In the genomic region with DNA sequence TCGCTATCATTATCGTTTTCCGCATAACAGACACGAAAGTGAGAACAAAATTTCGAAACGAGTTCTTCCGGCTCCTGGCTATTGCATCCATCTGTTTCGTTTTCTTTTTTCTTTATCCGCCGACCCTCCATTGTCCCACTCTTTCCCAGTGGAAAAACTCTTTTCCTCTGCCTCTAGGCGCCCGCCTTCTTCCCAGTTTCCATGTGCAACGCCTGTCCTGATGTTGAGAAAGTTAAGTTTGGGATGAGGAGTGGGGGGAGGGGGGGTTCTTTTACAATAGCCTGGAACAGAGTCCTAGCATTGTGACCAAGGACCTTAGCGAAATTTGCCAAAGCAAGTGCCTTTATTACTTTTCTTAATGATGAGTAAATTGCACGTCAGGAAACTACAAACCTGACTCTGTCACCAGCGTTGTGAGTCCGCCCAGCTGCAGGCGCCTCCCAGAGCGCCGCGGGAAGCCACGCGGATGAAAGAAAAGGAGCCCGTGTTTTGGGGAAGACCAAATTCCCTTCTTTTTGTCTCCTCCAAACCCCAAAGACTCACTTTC, we compare ENCODE assay signal across 8 mouse cellular contexts. TPM values are rescaled to one million over a fixed set of nuclear protein-coding genes. Genes with fewer than 3 reads are reported as not detected.
DNase-seq lines count a peak whose midpoint lies in the region; ATAC-seq and TF ChIP-seq lines count a peak whose summit lies in the region.

No protein-coding gene starts in this region.

- H3K27ac ChIP-seq in heart, embryonic 12.5 days (ENCODE audit: poor library complexity, severe bottlenecking): peak overlapping the region; percentile 98
- H3K27ac ChIP-seq in ES-Bruce4 (ENCODE audit: insufficient read depth, low read length): peak overlapping the region; percentile 43
- peak overlapping the region; percentile 80 for H3K27ac ChIP-seq in forebrain, embryonic 11.5 days (ENCODE audit: low read depth, low read length)
- no peak overlapping the region for H3K27ac ChIP-seq in liver, adult 2 months (replicated peaks; ENCODE audit: insufficient read depth, low read depth, low read length)
- H3K27ac ChIP-seq in stomach, embryonic 14.5 days (ENCODE audit: low read length): peak overlapping the region; percentile 95

- no peaks in the 10 kb centered on the region for H3K9me3 ChIP-seq in heart, embryonic 12.5 days (replicated peaks)
- H3K9me3 ChIP-seq in ES-Bruce4 (replicated peaks; ENCODE audit: control insufficient read depth, insufficient read depth, low read length, poor library complexity, severe bottlenecking): no peaks in the 10 kb centered on the region
- H3K9me3 ChIP-seq in forebrain, embryonic 11.5 days (ENCODE audit: control insufficient read depth, low read length): no peaks in the 10 kb centered on the region
- H3K9me3 ChIP-seq in stomach, embryonic 14.5 days (ENCODE audit: control insufficient read depth, low read depth, low read length): no peaks in the 10 kb centered on the region

- no peak for TF ChIP-seq EP300 in ES-Bruce4 (IDR thresholded peaks at IDR 0.05; ENCODE audit: insufficient read depth, low read depth, low read length)

- peak overlapping the region; percentile 83 for H3K4me3 ChIP-seq in heart, embryonic 12.5 days
- H3K4me3 ChIP-seq in ES-Bruce4 (ENCODE audit: low read depth, low read length): peak overlapping the region; percentile 62
- H3K4me3 ChIP-seq in forebrain, embryonic 11.5 days (ENCODE audit: low read depth, low read length): peak overlapping the region; percentile 55
- H3K4me3 ChIP-seq in liver, adult 2 months (ENCODE audit: insufficient read depth, low read depth, low read length): peak overlapping the region; percentile 60
- H3K4me3 ChIP-seq in stomach, embryonic 14.5 days (ENCODE audit: low read depth, low read length): peak overlapping the region; percentile 55

- H3K36me3 ChIP-seq in heart, embryonic 12.5 days: no peaks in the 10 kb centered on the region
- no peaks in the 10 kb centered on the region for H3K36me3 ChIP-seq in ES-Bruce4 (ENCODE audit: control insufficient read depth, insufficient read depth, low read length, poor library complexity, severe bottlenecking)
- no peaks in the 10 kb centered on the region for H3K36me3 ChIP-seq in forebrain, embryonic 11.5 days (ENCODE audit: control insufficient read depth, insufficient read depth, low read length)
- no peaks in the 10 kb centered on the region for H3K36me3 ChIP-seq in liver, adult 2 months (ENCODE audit: control insufficient read depth, insufficient read depth, low read length)
- no peaks in the 10 kb centered on the region for H3K36me3 ChIP-seq in stomach, embryonic 14.5 days (ENCODE audit: control insufficient read depth, insufficient read depth, low read length)

- peaks cover 24% of the 10 kb centered on the region for H3K4me1 ChIP-seq in heart, embryonic 12.5 days (replicated peaks)
- peaks cover 1% of the 10 kb centered on the region for H3K4me1 ChIP-seq in ES-Bruce4 (ENCODE audit: control insufficient read depth, insufficient read depth, low read length)
- H3K4me1 ChIP-seq in forebrain, embryonic 11.5 days (replicated peaks; ENCODE audit: control insufficient read depth, insufficient read depth, low read length): peaks cover 2% of the 10 kb centered on the region; the same call in 1 of the 2 replicates
- H3K4me1 ChIP-seq in liver, adult 2 months (ENCODE audit: control insufficient read depth, insufficient read depth, low read length): peaks cover 15% of the 10 kb centered on the region; the same call in 1 of the 2 replicates
- peaks cover 16% of the 10 kb centered on the region for H3K4me1 ChIP-seq in stomach, embryonic 14.5 days (ENCODE audit: control insufficient read depth, insufficient read depth, low read length)

- no peak for TF ChIP-seq POLR2A in ES-Bruce4 (IDR thresholded peaks at IDR 0.05; ENCODE audit: insufficient read depth, low read length)
- TF ChIP-seq POLR2A in liver, adult 2 months (IDR thresholded peaks at IDR 0.05; ENCODE audit: extremely low read depth, insufficient read depth, low read length): no peak

- H3K79me2 ChIP-seq in liver, adult 2 months (ENCODE audit: control insufficient read depth, insufficient read depth, low read length): no peaks in the 10 kb centered on the region

- no peak for TF ChIP-seq CTCF in ES-Bruce4 (IDR thresholded peaks at IDR 0.05; ENCODE audit: low read depth, low read length)
- TF ChIP-seq CTCF in liver, adult 2 months (IDR thresholded peaks at IDR 0.05; ENCODE audit: low read depth, low read length): no peak

- DNase-seq in heart, postnatal 4 days: no peak
- peak; percentile 72 for DNase-seq in forebrain, embryonic 11.5 days (ENCODE audit: low spot score)
- no peak for DNase-seq in liver, adult 2 months (ENCODE audit: extremely low read depth, low read depth, low spot score)
- no peak for DNase-seq in cerebellum, adult 11-12 months
- no peak for DNase-seq in left cerebral cortex, postnatal 4 days

- ATAC-seq in heart, embryonic 12.5 days (ENCODE audit: insufficient number of reproducible peaks, low FRiP score): no peak
- ATAC-seq in forebrain, embryonic 11.5 days (replicated peaks; ENCODE audit: low FRiP score): peak; percentile 22
- ATAC-seq in stomach, embryonic 14.5 days (ENCODE audit: insufficient number of reproducible peaks, insufficient read depth, low FRiP score, low read depth): no peak

- H3K9ac ChIP-seq in heart, embryonic 12.5 days: peak overlapping the region; percentile 97
- peak overlapping the region; percentile 69 for H3K9ac ChIP-seq in ES-Bruce4 (ENCODE audit: low read depth, poor library complexity, severe bottlenecking)
- peak overlapping the region; percentile 68 for H3K9ac ChIP-seq in forebrain, embryonic 11.5 days (ENCODE audit: low read length)
- peak overlapping the region; percentile 49; the same call in 1 of the 2 replicates for H3K9ac ChIP-seq in liver, adult 2 months (ENCODE audit: low read depth, low read length)
- H3K9ac ChIP-seq in stomach, embryonic 14.5 days (replicated peaks; ENCODE audit: low read depth, low read length): peak overlapping the region; percentile 51

- H3K4me2 ChIP-seq in heart, embryonic 12.5 days: peak overlapping the region; percentile 93
- H3K4me2 ChIP-seq in forebrain, embryonic 11.5 days (ENCODE audit: low read depth, low read length, severe bottlenecking): peak overlapping the region; percentile 68
- H3K4me2 ChIP-seq in stomach, embryonic 14.5 days (replicated peaks; ENCODE audit: low read depth, low read length): peak overlapping the region; percentile 75

- no peaks in the 10 kb centered on the region for H3K27me3 ChIP-seq in heart, embryonic 12.5 days (replicated peaks)
- H3K27me3 ChIP-seq in ES-Bruce4 (ENCODE audit: control insufficient read depth, insufficient read depth, low read length, poor library complexity, severe bottlenecking): peaks cover 4% of the 10 kb centered on the region; the same call in 1 of the 2 replicates
- no peaks in the 10 kb centered on the region for H3K27me3 ChIP-seq in forebrain, embryonic 11.5 days (ENCODE audit: control insufficient read depth, insufficient read depth, low read length)
- H3K27me3 ChIP-seq in liver, adult 2 months (ENCODE audit: control insufficient read depth, insufficient read depth, low read length): peaks cover 12% of the 10 kb centered on the region; the same call in 1 of the 2 replicates
- no peaks in the 10 kb centered on the region for H3K27me3 ChIP-seq in stomach, embryonic 14.5 days (ENCODE audit: control insufficient read depth, insufficient read depth, low read length)

- intact Hi-C loops in left cerebral cortex, postnatal 4 days (cut with DNase I): loop anchor here (5.0 to 10.0 kb wide), 3 partner anchors 348 to 1103 kb away; a partner anchor contains a TSS

- WGBS in heart, embryonic 12.5 days: under 1% methylated on average over 24 of the region's 24 CpGs
- under 1% methylated on average over 24 of the region's 24 CpGs for WGBS in forebrain, embryonic 11.5 days
- WGBS in liver, adult 2 months: under 1% methylated on average over 24 of the region's 24 CpGs
- 0% methylated on average over 24 of the region's 24 CpGs for WGBS in stomach, embryonic 14.5 days

RNA-seq across cellular contexts. Expression of a gene that starts 2.5 kb away (rescaled TPM):
- polyA plus RNA-seq in heart, embryonic 12.5 days (2016; fragmentation: Nextera tagmentation; extraction: Ambion mirVana): 134 and 146 TPM in 2 replicates
- total RNA-seq in heart, postnatal 4 days (2021): 10 to 100 TPM; 83.8 to 84.4 TPM
- polyA plus RNA-seq in ES-Bruce4 (2011; ENCODE audit: insufficient read depth, insufficient read length, low read depth, missing spikeins): 27.4 and 29.6 TPM in 2 replicates
- polyA plus RNA-seq in forebrain, embryonic 11.5 days (2014; fragmentation: Nextera tagmentation; extraction: Ambion mirVana): 59.5 and 61.9 TPM in 2 replicates
- total RNA-seq in liver, adult 2 months (2014; rRNA removed): 0.09 and 1.7 TPM in 2 replicates
- polyA plus RNA-seq in liver, adult 2 months (2012; rRNA removed): 0.02 TPM in 1 of 2 replicates, not detected in the other
- polyA plus RNA-seq in stomach, embryonic 14.5 days (2014; fragmentation: Nextera tagmentation; extraction: Ambion mirVana): 64.8 and 66.9 TPM in 2 replicates
- total RNA-seq in left cerebral cortex, postnatal 4 days (2021): 100 to 1,000 TPM; 125 to 154 TPM

Comparison
In these comparisons a context has a peak if more than half of its experiments do, and no peak if none do; other contexts are left out.
1. RNA of a gene that starts 2.5 kb away (polyA plus RNA-seq): 134 to 146 TPM in heart, embryonic 12.5 days, 64.8 to 66.9 TPM in stomach, embryonic 14.5 days, 59.5 to 61.9 TPM in forebrain, embryonic 11.5 days and 27.4 to 29.6 TPM in ES-Bruce4; 0.02 TPM in liver, adult 2 months; every median in the first group is over 10 times any median in the second.
2. Peak in every context shown above with its lines, with median percentiles within 50 percentile points of each other: H3K4me2 ChIP-seq, H3K4me3 ChIP-seq and H3K9ac ChIP-seq.